ENCODE assay signal across 15 mouse cellular contexts in genomic region chr7:126121533-126121932, GRCm38 (mm10). TPM values are rescaled to one million over a fixed set of nuclear protein-coding genes. Genes with fewer than 3 reads are reported as not detected.
DNase-seq lines count a peak whose midpoint lies in the region; ATAC-seq and TF ChIP-seq lines count a peak whose summit lies in the region.
"Had no signal": no experiment of that assay in that cellular context is flagged by ENCODE, and none has a peak within 500 bp of the region (broad histone marks: within the 10 kb centered on the region; RNA-seq: fewer than 3 reads in every experiment).

No protein-coding gene starts in this region.

- H3K4me3 ChIP-seq in heart, embryonic 13.5 days, result no peak overlapping the region
- no peak overlapping the region for H3K4me3 ChIP-seq in kidney, postnatal 0 days (replicated peaks; ENCODE audit: low read depth, low read length)
- H3K4me3 ChIP-seq in kidney, embryonic 14.5 days (ENCODE audit: low read length), result no peak overlapping the region
- H3K4me3 ChIP-seq in lung, postnatal 0 days (ENCODE audit: low read depth, low read length), result no peak overlapping the region
- no peak overlapping the region for H3K4me3 ChIP-seq in forebrain, embryonic 14.5 days (ENCODE audit: low read depth, low read length)
- H3K4me3 ChIP-seq: hindbrain, embryonic 15.5 days; megakaryocyte, embryonic 14.5 days; neural tube, embryonic 13.5 days had no signal

- TF ChIP-seq EP300 in lung, postnatal 0 days (IDR thresholded peaks at IDR 0.05), result no peak

- DNase-seq in heart, adult 11 months, result no peak
- DNase-seq in kidney, postnatal 0 days (ENCODE audit: low spot score), result peak; percentile 68
- DNase-seq in NIH3T3 (ENCODE audit: low read depth), result peak; percentile 45
- DNase-seq in lung, postnatal 0 days (ENCODE audit: low spot score), result peak; percentile 67
- no peak for DNase-seq in forebrain, embryonic 14.5 days (ENCODE audit: low spot score)
- no peak for DNase-seq in right cerebral cortex, postnatal 10 days (ENCODE audit: low spot score in 2 of 2)
- DNase-seq: adrenal gland, adult 8-10 months; cerebellum, adult 9-11 months; embryo, embryonic 11 days; spleen, adult 18-20 months had no signal

- peak overlapping the region; percentile 80 for H3K27ac ChIP-seq in heart, embryonic 13.5 days (replicated peaks)
- H3K27ac ChIP-seq in kidney, postnatal 0 days, result no peak overlapping the region
- no peak overlapping the region for H3K27ac ChIP-seq in kidney, embryonic 14.5 days (ENCODE audit: low read depth, low read length)
- 0 out of 2 replicates have a peak overlapping the region, but pooled peaks have one; percentile 14 for H3K27ac ChIP-seq in lung, postnatal 0 days (ENCODE audit: low read length)
- no peak overlapping the region for H3K27ac ChIP-seq in forebrain, embryonic 14.5 days (ENCODE audit: low read depth, low read length)
- H3K27ac ChIP-seq: hindbrain, embryonic 15.5 days; neural tube, embryonic 13.5 days had no signal

- H3K4me2 ChIP-seq in heart, embryonic 13.5 days, result no peak overlapping the region
- no peak overlapping the region for H3K4me2 ChIP-seq in kidney, postnatal 0 days (ENCODE audit: low read length)
- no peak overlapping the region for H3K4me2 ChIP-seq in kidney, embryonic 14.5 days (replicated peaks; ENCODE audit: low read depth, low read length)
- H3K4me2 ChIP-seq in lung, postnatal 0 days (replicated peaks; ENCODE audit: low read depth, low read length), result no peak overlapping the region
- no peak overlapping the region for H3K4me2 ChIP-seq in forebrain, embryonic 14.5 days (ENCODE audit: low read length)
- H3K4me2 ChIP-seq: hindbrain, embryonic 15.5 days; neural tube, embryonic 13.5 days had no signal

- H3K9me3 ChIP-seq in heart, embryonic 13.5 days, result no peaks in the 10 kb centered on the region
- H3K9me3 ChIP-seq in kidney, postnatal 0 days (replicated peaks; ENCODE audit: low read length), result no peaks in the 10 kb centered on the region
- no peaks in the 10 kb centered on the region for H3K9me3 ChIP-seq in kidney, embryonic 14.5 days (ENCODE audit: control insufficient read depth, low read length)
- H3K9me3 ChIP-seq in lung, postnatal 0 days (ENCODE audit: low read length), result no peaks in the 10 kb centered on the region
- H3K9me3 ChIP-seq in forebrain, embryonic 14.5 days (replicated peaks; ENCODE audit: control insufficient read depth, low read length), result no peaks in the 10 kb centered on the region
- H3K9me3 ChIP-seq: hindbrain, embryonic 15.5 days; megakaryocyte, embryonic 14.5 days; neural tube, embryonic 13.5 days had no signal

- WGBS in heart, embryonic 13.5 days, result 61% methylated on average over 4 of the region's 4 CpGs
- 77% methylated on average over 4 of the region's 4 CpGs for WGBS in kidney, postnatal 0 days
- WGBS in kidney, embryonic 14.5 days, result 95% methylated on average over 4 of the region's 4 CpGs
- 60% methylated on average over 4 of the region's 4 CpGs for WGBS in lung, postnatal 0 days
- WGBS in forebrain, embryonic 14.5 days, result 94% methylated on average over 4 of the region's 4 CpGs

- ATAC-seq in heart, embryonic 13.5 days (ENCODE audit: extremely low read depth, insufficient number of reproducible peaks, low FRiP score, low TSS enrichment), result 0 out of 2 replicates have a peak, but pooled peaks have one; percentile 58
- ATAC-seq in kidney, postnatal 0 days (replicated peaks; ENCODE audit: low FRiP score, low read depth), result no peak; the same call in 1 of the 2 replicates
- ATAC-seq in kidney, embryonic 14.5 days (ENCODE audit: low FRiP score, low TSS enrichment), result no peak
- peak; percentile 80 for ATAC-seq in lung, postnatal 0 days
- ATAC-seq in forebrain, embryonic 14.5 days, result no peak

- H3K9ac ChIP-seq in heart, embryonic 13.5 days, result no peak overlapping the region
- H3K9ac ChIP-seq in kidney, postnatal 0 days (ENCODE audit: low read depth, low read length), result no peak overlapping the region
- H3K9ac ChIP-seq in kidney, embryonic 14.5 days (ENCODE audit: low read depth, low read length), result no peak overlapping the region
- no peak overlapping the region for H3K9ac ChIP-seq in lung, postnatal 0 days (replicated peaks; ENCODE audit: low read depth)
- H3K9ac ChIP-seq in forebrain, embryonic 14.5 days (ENCODE audit: low read length), result no peak overlapping the region
- H3K9ac ChIP-seq: hindbrain, embryonic 15.5 days; neural tube, embryonic 13.5 days had no signal

- H3K27me3 ChIP-seq in heart, embryonic 13.5 days (replicated peaks), result no peaks in the 10 kb centered on the region
- no peaks in the 10 kb centered on the region for H3K27me3 ChIP-seq in kidney, postnatal 0 days (ENCODE audit: insufficient read depth, low read length)
- no peaks in the 10 kb centered on the region for H3K27me3 ChIP-seq in kidney, embryonic 14.5 days (ENCODE audit: control insufficient read depth, insufficient read depth, low read length)
- no peaks in the 10 kb centered on the region for H3K27me3 ChIP-seq in lung, postnatal 0 days (replicated peaks; ENCODE audit: insufficient read depth, low read length)
- no peaks in the 10 kb centered on the region for H3K27me3 ChIP-seq in forebrain, embryonic 14.5 days (replicated peaks; ENCODE audit: control insufficient read depth, insufficient read depth, low read length)
- H3K27me3 ChIP-seq: hindbrain, embryonic 15.5 days; megakaryocyte, embryonic 14.5 days; neural tube, embryonic 13.5 days had no signal

- H3K36me3 ChIP-seq in heart, embryonic 13.5 days, result peaks cover 70% of the 10 kb centered on the region
- peaks cover 34% of the 10 kb centered on the region for H3K36me3 ChIP-seq in kidney, postnatal 0 days (ENCODE audit: insufficient read depth, low read length)
- peaks cover 80% of the 10 kb centered on the region for H3K36me3 ChIP-seq in kidney, embryonic 14.5 days (ENCODE audit: control insufficient read depth, insufficient read depth, low read length)
- peaks cover 20% of the 10 kb centered on the region; the same call in 1 of the 2 replicates for H3K36me3 ChIP-seq in lung, postnatal 0 days (ENCODE audit: insufficient read depth, low read length)
- H3K36me3 ChIP-seq in forebrain, embryonic 14.5 days (ENCODE audit: control insufficient read depth, insufficient read depth, low read length), result peaks cover 62% of the 10 kb centered on the region

- peaks cover 47% of the 10 kb centered on the region for H3K4me1 ChIP-seq in heart, embryonic 13.5 days
- no peaks in the 10 kb centered on the region for H3K4me1 ChIP-seq in kidney, postnatal 0 days (replicated peaks; ENCODE audit: insufficient read depth, low read length)
- no peaks in the 10 kb centered on the region for H3K4me1 ChIP-seq in kidney, embryonic 14.5 days (ENCODE audit: control insufficient read depth, insufficient read depth, low read length)
- no peaks in the 10 kb centered on the region for H3K4me1 ChIP-seq in lung, postnatal 0 days (ENCODE audit: insufficient read depth, low read depth, low read length)
- H3K4me1 ChIP-seq in forebrain, embryonic 14.5 days (ENCODE audit: control insufficient read depth, insufficient read depth, low read length), result no peaks in the 10 kb centered on the region
- H3K4me1 ChIP-seq: hindbrain, embryonic 15.5 days; neural tube, embryonic 13.5 days had no signal

- no peak for TF ChIP-seq CTCF in kidney, postnatal 0 days (IDR thresholded peaks at IDR 0.05; ENCODE audit: low read depth)
- TF ChIP-seq CTCF in lung, postnatal 0 days (IDR thresholded peaks at IDR 0.05), result no peak

RNA-seq across cellular contexts. Expression of gene Gsg1l, which starts 39.3 kb away (rescaled TPM):
- 8.0 and 8.4 TPM in 2 replicates for polyA plus RNA-seq in heart, embryonic 13.5 days (2015; fragmentation: Nextera tagmentation; extraction: Ambion mirVana)
- polyA plus RNA-seq in kidney, postnatal 0 days (2015; fragmentation: Nextera tagmentation; extraction: Ambion mirVana), result 0.72 and 0.78 TPM in 2 replicates
- polyA plus RNA-seq in kidney, embryonic 14.5 days (2014; fragmentation: Nextera tagmentation; extraction: Ambion mirVana), result 0.50 and 0.51 TPM in 2 replicates
- polyA plus RNA-seq in lung, postnatal 0 days (2015; fragmentation: Nextera tagmentation; extraction: Ambion mirVana), result 0.66 and 0.68 TPM in 2 replicates
- polyA plus RNA-seq in forebrain, embryonic 14.5 days (2014; fragmentation: Nextera tagmentation; extraction: Ambion mirVana), result 5.0 TPM in 2 replicates

Comparison
In these comparisons a context has a peak if more than half of its experiments do, and no peak if none do; other contexts are left out.
1. ATAC-seq: peak in heart, embryonic 13.5 days (single experiment) and lung, postnatal 0 days (single experiment); none in kidney, postnatal 0 days (single experiment), kidney, embryonic 14.5 days (single experiment) and forebrain, embryonic 14.5 days (single experiment).
2. H3K27ac ChIP-seq: peak in heart, embryonic 13.5 days (single experiment) and lung, postnatal 0 days (single experiment); none in kidney, postnatal 0 days (single experiment), kidney, embryonic 14.5 days (single experiment) and forebrain, embryonic 14.5 days (single experiment).
3. DNase-seq: peak in kidney, postnatal 0 days (single experiment), NIH3T3 (single experiment) and lung, postnatal 0 days (single experiment); none in heart, adult 11 months (single experiment), forebrain, embryonic 14.5 days (single experiment) and right cerebral cortex, postnatal 10 days (0 of 2).